Mouse (Mus musculus) thymus, postnatal 14 days (tissue): ENCODE results near the gene Serinc5.

Experiments used
- DNase-seq: peaks from one replicate; pipeline ENCODE4 v3.0.0; 2021

The Serinc5 gene

GRCm38 (mm10) chr13:92706342-92707061, 95.6 kb downstream of the Serinc5 start:
- no peak for DNase-seq

- no peak for DNase-seq
Observed at GRCm38 (mm10) chr13:92707941-92708340, 97.0 kb downstream of the Serinc5 start.

DNA sequence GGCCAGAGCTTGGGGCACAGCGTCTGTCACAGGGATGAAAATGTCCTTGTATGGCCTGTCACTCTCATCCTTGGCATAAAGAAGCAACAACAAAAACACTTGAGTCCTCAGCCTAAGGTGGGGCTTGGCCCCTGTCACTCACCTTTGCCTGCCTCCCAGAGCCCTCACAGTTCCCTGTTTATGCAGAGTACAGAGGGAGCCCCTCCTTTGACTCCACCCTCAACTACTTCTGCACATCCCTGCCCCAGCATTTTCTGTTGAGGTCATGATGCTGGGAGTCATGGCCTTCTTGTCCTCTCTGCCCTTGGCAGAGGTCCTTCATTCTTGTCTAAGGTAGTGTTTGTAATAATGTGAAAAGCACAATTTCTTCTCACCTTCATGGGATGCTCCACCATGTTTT, 97.6 kb downstream of the Serinc5 start:
- DNase-seq: no peak

GRCm38 (mm10) chr13:92709535-92709934, 98.6 kb downstream of the Serinc5 start:
- DNase-seq: no peak

DNA sequence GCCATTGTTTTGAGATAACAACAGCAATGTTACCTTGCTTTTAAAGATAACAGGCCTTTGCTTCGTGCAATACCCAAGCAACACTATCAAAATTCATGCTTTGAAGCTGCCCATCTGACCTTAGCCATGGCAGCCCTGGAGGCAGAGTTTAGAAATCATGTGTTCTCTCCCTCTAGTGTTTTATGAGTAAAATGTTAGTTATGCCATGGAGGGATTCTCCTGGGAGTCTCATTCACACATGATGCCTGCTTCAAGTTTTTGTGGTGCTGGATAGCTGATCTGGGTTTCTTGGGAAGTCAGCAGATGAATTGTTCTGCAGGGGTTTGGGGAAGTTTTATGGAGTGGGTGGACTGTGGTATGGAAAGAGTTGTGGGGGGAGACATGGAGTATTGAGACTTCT, 99.5 kb downstream of the Serinc5 start:
- no peak for DNase-seq

DNA sequence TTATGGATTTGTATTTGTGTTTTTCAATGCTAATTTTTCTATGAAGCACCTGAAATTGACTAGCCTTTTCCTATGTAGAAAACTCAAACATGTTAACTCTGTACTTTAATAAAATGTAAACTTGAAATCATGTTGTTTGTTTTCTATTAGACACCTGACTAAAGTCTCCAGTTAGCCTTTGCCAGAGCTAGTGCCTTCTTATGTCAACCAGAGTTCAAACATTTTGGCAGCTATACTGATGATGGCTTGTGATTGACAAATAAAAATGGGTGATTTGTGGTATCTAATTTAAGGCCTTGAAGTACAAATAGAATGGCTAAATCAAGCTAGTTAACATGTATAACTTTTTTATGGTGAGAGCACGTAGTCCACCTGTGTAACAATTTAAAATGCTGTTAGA, 100.9 kb downstream of the Serinc5 start:
- DNase-seq: no peak

DNA sequence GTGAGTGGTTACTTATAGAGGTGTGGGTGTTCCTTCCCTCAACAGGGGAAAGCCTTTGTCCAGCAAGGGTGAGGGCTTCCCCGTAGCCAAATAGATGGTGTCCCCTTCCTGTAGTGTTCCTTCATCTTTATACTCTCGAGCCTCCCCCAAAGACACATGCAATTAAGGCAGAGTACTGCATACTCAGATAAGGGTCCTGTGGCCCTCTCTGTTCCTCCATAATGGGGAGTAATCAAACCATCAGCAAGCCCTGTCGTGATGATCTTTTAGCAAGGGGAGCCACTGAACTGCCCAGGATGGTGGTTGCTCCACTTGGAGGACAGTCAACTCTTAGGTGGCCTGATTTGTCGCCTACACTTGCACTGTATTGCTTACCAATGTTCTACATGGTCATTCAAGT, 101.7 kb downstream of the Serinc5 start:
- DNase-seq: no peak

- no peak for DNase-seq
Observed at GRCm38 (mm10) chr13:92717851-92718665, 107.2 kb downstream of the Serinc5 start.

- no peak for DNase-seq
Observed at GRCm38 (mm10) chr13:92721006-92721405, 110.1 kb downstream of the Serinc5 start.

- DNase-seq: no peak
Observed at GRCm38 (mm10) chr13:92722389-92722788, 111.5 kb downstream of the Serinc5 start.

GRCm38 (mm10) chr13:92729811-92730210, 118.9 kb downstream of the Serinc5 start:
- DNase-seq: no peak

DNA sequence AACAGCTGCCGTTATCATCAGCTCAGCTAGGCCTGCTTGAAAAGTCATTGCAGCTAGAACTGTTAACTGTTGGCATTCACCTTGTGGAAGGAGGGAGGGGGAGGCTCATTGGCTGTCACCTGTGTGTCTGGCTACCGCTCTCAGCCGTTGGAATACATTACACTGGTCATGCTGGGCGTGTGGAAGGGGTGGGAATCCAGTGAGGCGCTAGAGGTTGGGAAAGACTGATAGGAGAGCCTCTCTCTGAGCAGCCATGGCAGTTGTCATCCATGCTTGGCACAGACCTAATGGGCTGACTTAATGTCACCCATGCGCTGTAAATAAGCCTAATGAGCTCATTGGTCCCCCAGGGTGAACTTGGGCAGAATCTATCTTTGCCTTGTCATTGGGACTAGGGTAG, 120.9 kb downstream of the Serinc5 start:
- no peak for DNase-seq

GRCm38 (mm10) chr13:92732836-92733235, 121.9 kb downstream of the Serinc5 start:
- DNase-seq: no peak

GRCm38 (mm10) chr13:92733252-92733651, 122.4 kb downstream of the Serinc5 start:
- peak; percentile 91 for DNase-seq

- no peak for DNase-seq
Observed at GRCm38 (mm10) chr13:92733741-92734140, 122.8 kb downstream of the Serinc5 start.

DNA sequence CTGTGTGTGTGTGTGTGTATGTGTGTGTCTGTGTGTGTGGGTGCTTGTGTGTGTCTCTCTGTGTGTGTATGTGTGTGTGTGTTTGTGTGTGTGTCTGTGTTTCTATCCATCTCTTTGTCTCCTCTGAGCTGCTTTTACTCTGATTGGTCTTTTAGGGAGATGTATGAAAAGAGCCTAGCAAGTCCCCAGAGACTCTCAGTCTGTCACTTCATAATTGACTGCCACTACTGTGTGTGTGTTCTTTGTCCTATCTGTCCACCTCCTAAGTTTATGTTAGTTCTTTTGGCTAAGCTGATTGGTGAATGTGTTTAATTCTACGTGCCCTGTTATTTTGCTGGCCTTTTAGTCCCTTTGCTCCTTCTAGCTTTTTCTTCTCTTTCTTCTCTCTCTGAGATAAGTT, 124.8 kb downstream of the Serinc5 start:
- DNase-seq: no peak

- peak; percentile 63 for DNase-seq
Observed at GRCm38 (mm10) chr13:92736516-92737300, 125.8 kb downstream of the Serinc5 start.

DNA sequence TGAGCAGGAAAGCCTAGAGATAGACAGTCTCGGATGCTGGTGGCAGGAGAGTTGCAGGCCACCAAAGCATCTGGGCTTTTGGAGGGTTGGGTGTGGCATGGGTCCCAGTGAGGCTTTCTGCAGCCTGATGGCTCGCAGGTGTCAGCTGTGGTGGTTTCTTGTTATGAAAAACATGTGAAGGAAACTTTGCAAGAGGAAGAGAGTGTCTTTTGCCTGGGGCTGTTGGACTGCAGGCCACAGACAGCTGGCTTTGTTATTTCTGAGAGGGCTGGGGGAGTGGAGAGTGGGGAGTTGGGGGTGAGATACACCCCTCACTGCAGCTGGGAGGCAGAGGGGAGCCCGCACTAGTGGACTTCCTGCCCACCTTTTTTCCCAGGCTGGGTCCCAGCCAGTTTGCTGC, 127.9 kb downstream of the Serinc5 start:
- DNase-seq: peak; percentile 61

GRCm38 (mm10) chr13:92739858-92740257, 129.0 kb downstream of the Serinc5 start:
- peak; percentile 33 for DNase-seq

DNA sequence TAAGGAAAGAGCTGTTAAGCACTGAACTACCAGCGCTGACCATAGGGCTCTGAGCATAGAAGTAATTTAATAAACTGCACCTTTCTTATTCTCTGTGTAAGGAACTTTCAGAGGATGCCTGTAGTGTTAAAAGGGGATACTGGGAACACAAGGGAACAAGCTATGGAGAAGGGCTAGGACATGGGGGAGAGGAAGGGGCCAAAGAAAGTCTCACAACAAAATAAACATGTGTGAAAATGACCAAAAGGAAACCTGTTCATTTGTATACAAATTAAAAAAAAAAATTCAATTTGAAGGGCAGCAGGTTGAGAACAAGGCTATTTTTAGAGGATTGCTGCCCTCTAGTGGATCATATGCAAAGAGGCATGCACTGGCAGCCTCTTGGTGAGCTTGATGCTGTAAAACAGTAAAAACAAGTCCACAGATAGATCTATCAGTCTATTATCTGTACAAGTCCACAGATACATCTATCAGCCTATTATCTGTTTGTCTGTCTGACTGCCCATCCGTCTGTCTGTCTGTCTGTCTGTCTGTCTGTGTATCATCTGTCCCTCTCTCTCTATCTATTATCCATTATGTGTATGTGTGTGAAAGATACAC, 129.9 kb downstream of the Serinc5 start:
- peak; percentile 38 for DNase-seq

DNA sequence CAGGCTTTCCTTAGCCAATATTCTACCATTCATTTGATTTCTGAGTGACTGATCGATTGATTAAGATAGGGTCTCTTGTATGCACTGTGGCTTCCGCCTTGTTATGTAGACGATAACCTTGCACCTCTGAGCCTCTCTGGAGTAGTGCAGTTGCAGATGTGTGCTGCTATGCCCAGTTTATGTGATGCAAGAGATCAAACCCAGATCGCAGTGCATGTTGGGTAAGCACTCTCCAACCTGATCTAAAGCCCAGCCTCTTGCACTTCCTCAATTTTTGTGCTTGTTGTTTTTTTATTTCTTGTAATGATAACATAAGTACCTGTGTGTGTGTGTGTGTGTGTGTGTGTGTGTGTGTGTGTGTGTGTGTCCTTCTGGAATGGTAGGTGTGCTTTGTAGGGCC, 132.0 kb downstream of the Serinc5 start:
- DNase-seq: no peak

- no peak for DNase-seq
Observed at GRCm38 (mm10) chr13:92743337-92743736, 132.4 kb downstream of the Serinc5 start.

- DNase-seq: peak; percentile 77
Observed at GRCm38 (mm10) chr13:92750976-92751518, 140.2 kb downstream of the Serinc5 start.
